Mouse (Mus musculus) spleen, adult 2 months (tissue): Measurements from ENCODE around the gene Zdhhc18. TPM values are rescaled to one million over a fixed set of nuclear protein-coding genes. Genes with fewer than 3 reads are reported as not detected.

ENCODE experiments used
- DNase-seq, 2 experiments: peaks; one replicate each; pipeline versions ENCODE4 v3.0.0 to v3.0.0-alpha.2; 2012 to 2021; ENCODE audit warnings: low spot score in 2 of 2, low read depth in 1 of 2
- H3K27ac ChIP-seq: fragments of 200-500 bp; 2 replicates; pipeline ENCODE4 v1.5.1; 2012; ENCODE audit warnings: low read length, inconsistent platforms; ENCODE audit not compliant: insufficient read depth
- H3K27me3 ChIP-seq: fragments of 200-500 bp; 2 replicates; pipeline ENCODE4 v1.6.1; 2012; ENCODE audit warnings: mild to moderate bottlenecking, moderate library complexity, low read length, inconsistent platforms; ENCODE audit not compliant: control insufficient read depth, insufficient read depth
- H3K36me3 ChIP-seq: fragments of 200-500 bp; 2 replicates; pipeline ENCODE4 v1.6.1; 2012; ENCODE audit warnings: mild to moderate bottlenecking, low read length, inconsistent platforms; ENCODE audit not compliant: control insufficient read depth, insufficient read depth
- H3K4me1 ChIP-seq: fragments of 200-500 bp; 2 replicates; pipeline ENCODE4 v1.6.1; 2011; ENCODE audit warnings: inconsistent platforms; ENCODE audit not compliant: control insufficient read depth, insufficient read depth, insufficient read length
- H3K4me3 ChIP-seq: fragments of 200-500 bp; 2 replicates; pipeline ENCODE4 v1.5.1; 2011; ENCODE audit warnings: mild to moderate bottlenecking, inconsistent platforms; ENCODE audit not compliant: insufficient read depth, insufficient read length; ENCODE audit errors: extremely low read depth
- CTCF ChIP-seq: fragments of 200-500 bp; IDR thresholded peaks from 2 replicates; pipeline ENCODE4 v1.5.1; 2011; ENCODE audit warnings: mild to moderate bottlenecking, inconsistent platforms; ENCODE audit not compliant: insufficient read depth, insufficient read length, insufficient replicate concordance; ENCODE audit errors: extremely low read depth
- POLR2A ChIP-seq: fragments of 200-500 bp; IDR thresholded peaks from 2 replicates; pipeline ENCODE4 v1.6.1; 2011; ENCODE audit warnings: low read depth, low read length, inconsistent platforms
- WGBS: fragments of 180-500 bp; shearing (Covaris S2); methylation state at CpG from one replicate; pipeline ENCODE4 v1.1.7; 2018; 5-methylcytosine and 5-hydroxymethylcytosine counted together
- polyA plus RNA-seq: library from polyadenylated mRNA; depleted of rRNA; stranded (reverse); fragments of >200 nt; gene quantifications from 2 replicates; pipeline ENCODE4 v1.2.3, GENCODE M21; 2012

Gene Zdhhc18
- polyA plus RNA-seq, 1 experiment, result 134 TPM

DNA sequence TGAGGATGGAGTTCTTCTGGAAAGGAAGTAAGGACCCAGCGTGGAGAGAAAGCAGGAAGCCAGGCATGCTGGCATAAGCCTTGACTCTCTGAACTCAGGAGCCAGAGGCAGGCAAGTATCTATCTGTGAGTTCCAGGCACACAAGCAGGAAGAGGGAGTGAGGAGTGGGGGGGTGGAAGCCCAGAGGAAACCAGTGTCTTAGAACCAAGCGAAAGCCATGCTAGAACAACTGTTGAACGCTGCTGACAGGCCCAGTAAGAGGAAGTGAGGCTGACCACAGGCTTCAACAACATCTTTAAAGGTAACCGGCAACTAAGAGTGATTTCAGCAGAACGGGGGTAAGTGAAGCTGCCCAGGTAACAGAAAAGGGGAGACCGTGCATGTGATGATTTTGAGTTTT is 16.2 kb upstream of the Zdhhc18 start:
- peak in 1 of 2 experiments; percentile 80 for DNase-seq
- Histone ChIP-seq H3K36me3 (peaks cover 4% of the 10 kb centered on the region; the same call in 1 of the 2 replicates), H3K4me3 (peak overlapping the region; percentile 7; the same call in 1 of the 2 replicates), H3K4me1 (peaks cover 19% of the 10 kb centered on the region), H3K27me3 (no peaks in the 10 kb centered on the region), H3K27ac (peak overlapping the region; percentile 86)
- 9% methylated on average over 6 of the region's 6 CpGs for WGBS
- TF ChIP-seq CTCF, result no peak
- TF ChIP-seq POLR2A, result no peak

DNA sequence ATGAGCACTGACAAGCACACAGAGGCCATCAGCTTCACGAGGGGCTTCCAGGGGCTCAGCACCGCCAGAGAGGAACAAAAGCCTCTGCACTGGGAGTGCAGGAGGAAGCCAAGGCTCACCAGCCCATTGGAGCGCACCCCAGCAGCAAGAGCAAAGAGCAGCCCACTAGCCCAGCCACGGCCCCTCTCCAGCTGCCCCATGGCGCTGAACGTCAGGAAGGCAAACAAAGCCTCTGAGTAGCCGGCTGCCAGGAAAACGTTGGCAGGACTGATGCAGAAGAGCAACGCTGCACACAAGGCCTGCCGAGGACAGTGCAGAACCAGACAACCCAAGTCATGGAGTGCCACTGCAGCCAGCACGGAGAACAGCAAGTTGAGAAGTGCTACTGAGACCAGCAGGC is 15.2 kb upstream of the Zdhhc18 start:
- 63% methylated on average over 11 of the region's 11 CpGs for WGBS
- TF ChIP-seq POLR2A (no peak), CTCF (no peak)
- Histone ChIP-seq H3K27ac (peak overlapping the region; percentile 86), H3K4me3 (no peak overlapping the region), H3K27me3 (no peaks in the 10 kb centered on the region), H3K36me3 (peaks cover 4% of the 10 kb centered on the region; the same call in 1 of the 2 replicates), H3K4me1 (peaks cover 22% of the 10 kb centered on the region)
- no peak for DNase-seq

DNA sequence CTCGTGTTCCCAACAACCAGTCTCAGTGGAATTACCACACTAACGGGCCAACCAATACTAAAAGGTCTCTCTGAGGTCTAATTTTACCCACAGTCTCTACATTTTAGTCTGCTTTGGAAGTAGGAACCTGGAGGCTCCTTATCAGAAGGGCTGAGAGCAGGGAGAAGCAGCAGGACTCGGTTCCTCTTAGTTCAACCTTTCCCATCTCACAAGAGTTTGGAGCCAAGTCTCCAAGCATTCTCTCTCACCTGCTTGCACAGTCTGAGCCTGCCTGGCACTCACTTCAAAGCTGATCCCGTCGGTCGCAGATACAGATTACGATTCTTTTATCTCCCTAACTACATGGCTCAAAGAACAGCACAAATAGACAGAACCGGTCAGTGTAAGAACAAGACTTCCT is 13.0 kb upstream of the Zdhhc18 start:
- Histone ChIP-seq H3K4me3 (no peak overlapping the region), H3K27ac (no peak overlapping the region), H3K27me3 (no peaks in the 10 kb centered on the region), H3K4me1 (peaks cover 29% of the 10 kb centered on the region), H3K36me3 (no peaks in the 10 kb centered on the region; the same call in 1 of the 2 replicates)
- no peak for TF ChIP-seq POLR2A
- no peak for TF ChIP-seq CTCF
- 90% methylated on average over 8 of the region's 8 CpGs for WGBS
- DNase-seq, result no peak

DNA sequence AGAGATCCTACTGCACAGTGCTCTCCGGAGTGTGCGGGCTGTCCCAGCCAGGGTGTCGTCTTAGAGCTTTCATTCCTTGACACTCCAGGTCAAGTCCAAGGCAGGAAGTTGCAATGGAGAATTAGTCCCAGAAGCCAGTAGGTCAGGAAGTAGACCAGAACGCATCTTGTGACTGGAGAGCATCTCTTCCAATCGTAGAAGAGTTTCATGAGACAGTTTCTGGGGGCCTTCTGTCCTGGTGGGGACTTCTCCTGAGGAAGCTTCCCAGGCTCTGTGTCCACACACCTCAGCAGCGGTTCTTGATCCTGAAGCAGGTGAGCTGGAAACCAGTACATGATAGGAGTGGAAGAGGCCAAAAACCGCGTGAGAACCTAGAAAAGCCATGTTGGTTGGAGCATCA is 12.5 kb upstream of the Zdhhc18 start:
- Histone ChIP-seq H3K27me3 (no peaks in the 10 kb centered on the region), H3K4me1 (peaks cover 34% of the 10 kb centered on the region), H3K27ac (peak overlapping the region; percentile 55), H3K4me3 (no peak overlapping the region), H3K36me3 (no peaks in the 10 kb centered on the region; the same call in 1 of the 2 replicates)
- 89% methylated on average over 8 of the region's 8 CpGs for whole genome bisulfite sequencing
- no peak for TF ChIP-seq CTCF
- no peak for TF ChIP-seq POLR2A
- no peak for DNase-seq

DNA sequence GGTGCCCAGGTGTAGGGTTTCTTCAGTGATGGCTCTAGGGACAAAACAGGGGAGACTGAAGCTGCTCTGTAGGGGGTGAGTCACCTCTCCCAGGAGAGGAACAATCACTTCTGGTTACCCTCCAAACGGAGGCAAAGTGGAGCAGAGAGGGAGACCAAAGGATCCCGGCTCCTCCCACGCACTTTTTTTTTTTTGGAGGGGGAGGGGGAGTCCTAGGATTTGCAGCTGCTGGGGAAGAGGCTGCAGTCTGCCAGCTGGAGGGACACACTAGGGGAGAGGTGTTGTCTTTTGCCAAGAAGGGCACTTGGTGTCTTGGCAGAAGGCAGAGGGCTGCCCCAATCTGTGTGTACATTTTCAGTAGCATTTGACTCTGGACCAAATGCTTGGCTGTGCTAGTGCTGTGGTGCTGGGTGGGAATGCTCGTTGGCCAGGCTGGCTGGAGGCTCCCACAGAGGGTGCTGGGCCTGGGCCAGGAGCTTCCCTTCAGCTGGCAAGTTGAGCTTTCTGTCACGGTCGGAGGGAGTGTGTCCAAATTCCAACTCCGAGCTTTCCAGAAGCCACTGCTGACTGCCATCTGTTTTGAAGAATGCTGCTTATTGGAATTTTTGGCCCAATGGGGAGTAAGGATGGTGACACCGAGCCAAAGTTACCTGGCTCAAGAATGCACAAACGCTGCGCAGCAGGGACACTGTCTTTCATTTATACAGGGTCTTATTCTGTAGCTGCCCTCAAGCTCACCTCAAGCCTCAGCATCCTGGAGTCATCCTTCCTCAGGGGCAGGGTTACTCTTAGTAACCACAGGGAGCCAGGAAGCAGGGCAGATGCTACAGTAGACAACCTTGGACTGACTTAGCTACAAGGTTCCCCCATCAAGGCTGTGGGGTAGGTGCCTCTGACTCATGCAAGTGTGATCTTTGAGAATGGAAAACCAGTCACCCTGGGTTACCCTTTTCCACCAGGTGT is 10.5 kb upstream of the Zdhhc18 start:
- WGBS, result 42% methylated on average over 10 of the region's 10 CpGs
- Histone ChIP-seq H3K27ac (peak overlapping the region; percentile 96), H3K36me3 (no peaks in the 10 kb centered on the region; the same call in 1 of the 2 replicates), H3K27me3 (no peaks in the 10 kb centered on the region), H3K4me1 (peaks cover 29% of the 10 kb centered on the region), H3K4me3 (peak overlapping the region; percentile 58)
- no peak for DNase-seq
- TF ChIP-seq CTCF (no peak), POLR2A (no peak)

DNA sequence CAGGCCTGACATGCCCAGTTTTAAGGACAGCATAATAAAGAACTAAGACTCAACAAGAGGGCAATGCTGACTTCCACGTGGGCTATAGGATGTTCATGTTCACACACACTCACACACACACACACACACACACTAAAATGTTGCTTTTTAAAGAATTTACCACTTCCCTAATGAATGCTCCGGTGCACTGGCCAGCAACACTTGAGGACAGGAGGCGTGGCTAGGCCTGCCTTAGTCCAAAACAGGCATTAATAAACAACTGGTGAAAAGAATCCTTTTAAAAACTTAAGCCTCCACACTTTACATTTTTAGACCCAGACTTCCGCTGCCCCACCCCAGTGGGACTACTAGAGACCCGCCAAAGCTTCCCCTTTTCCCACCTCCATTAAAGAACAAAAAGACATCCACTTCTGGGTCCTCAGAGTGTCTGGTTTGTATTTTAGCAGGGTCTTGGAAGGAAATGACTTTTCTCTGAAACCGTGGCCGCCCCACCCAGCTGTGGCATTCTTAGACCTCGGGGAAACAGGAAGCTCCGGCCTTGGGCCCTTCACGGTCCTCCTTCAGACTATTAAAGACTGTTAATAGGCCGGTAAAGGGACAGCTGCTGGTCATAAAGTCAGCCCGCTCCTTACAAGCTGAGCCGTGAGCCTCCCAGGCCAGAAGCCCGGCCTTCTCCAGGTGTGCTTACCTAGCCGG is 9.7 kb upstream of the Zdhhc18 start:
- 5% methylated on average over 15 of the region's 15 CpGs for WGBS
- H3K36me3 ChIP-seq, result no peaks in the 10 kb centered on the region; the same call in 1 of the 2 replicates
- peak overlapping the region; percentile 96 for H3K27ac ChIP-seq
- peak; percentile 52 to 77 for DNase-seq
- TF ChIP-seq POLR2A (no peak; the same call in 1 of the 2 replicates), CTCF (no peak)
- H3K4me1 ChIP-seq, result peaks cover 25% of the 10 kb centered on the region; the same call in 1 of the 2 replicates
- no peaks in the 10 kb centered on the region for H3K27me3 ChIP-seq
- peak overlapping the region; percentile 58 for H3K4me3 ChIP-seq
